Mouse (Mus musculus): ENCODE results near the gene Pllp.

DNA sequence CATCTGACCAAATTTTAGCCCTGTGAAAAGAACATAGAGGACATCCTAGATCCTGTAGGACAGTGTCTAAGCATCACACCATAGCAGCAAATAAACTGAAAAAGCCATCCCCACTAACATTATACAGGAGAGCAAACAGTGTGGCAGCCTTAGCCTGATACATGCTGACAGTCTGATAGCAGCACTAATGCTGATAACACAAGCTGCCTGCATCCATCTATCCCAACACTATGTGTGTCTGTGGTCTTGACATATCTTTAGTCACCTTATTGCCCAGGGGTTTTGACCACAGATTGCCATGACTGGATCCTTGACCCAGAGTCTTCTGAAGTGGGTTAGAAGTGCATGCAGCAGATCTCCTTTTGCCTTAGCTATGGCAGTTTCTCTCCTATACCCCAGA lies 41.1 kb downstream of the Pllp start:
- TF ChIP-seq CTCF (IDR thresholded peaks at IDR 0.05; ENCODE audit: borderline replicate concordance, extremely low read depth, insufficient read depth, insufficient read length): no peak
- no peak for TF ChIP-seq POLR2A (IDR thresholded peaks at IDR 0.05; ENCODE audit: borderline replicate concordance, extremely low read depth, insufficient read depth, insufficient read length, poor library complexity, severe bottlenecking)

All from brain, embryonic 14.5 days (tissue).